29 mouse cellular contexts compared by ENCODE assay signal in genomic region chr3:59191674-59192073, GRCm38 (mm10). TPM values are rescaled to one million over a fixed set of nuclear protein-coding genes. Genes with fewer than 3 reads are reported as not detected.
"Had no signal": no experiment of that assay in that cellular context is flagged by ENCODE, and none has a peak within 500 bp of the region (broad histone marks: within the 10 kb centered on the region; RNA-seq: fewer than 3 reads in every experiment).

No protein-coding gene starts in this region.

- H3K27me3 ChIP-seq: heart, embryonic 13.5 days; heart, embryonic 15.5 days; hindbrain, embryonic 13.5 days; hindbrain, embryonic 15.5 days; kidney, embryonic 15.5 days; limb, embryonic 12.5 days; liver, embryonic 13.5 days; liver, embryonic 15.5 days had no signal

- H3K27ac ChIP-seq: heart, embryonic 10.5 days; heart, embryonic 13.5 days; heart, embryonic 15.5 days; hindbrain, embryonic 13.5 days; hindbrain, embryonic 15.5 days; hindbrain, postnatal 0 days; kidney, embryonic 15.5 days; kidney, postnatal 0 days; layer of hippocampus, adult 2 months; left cerebral cortex, adult 2 months; limb, embryonic 10.5 days; limb, embryonic 12.5 days; liver, embryonic 13.5 days; liver, embryonic 15.5 days had no signal

- H3K4me2 ChIP-seq: heart, embryonic 13.5 days; heart, embryonic 15.5 days; hindbrain, embryonic 13.5 days; hindbrain, embryonic 15.5 days; kidney, embryonic 15.5 days; limb, embryonic 12.5 days; liver, embryonic 11.5 days; liver, embryonic 13.5 days; liver, embryonic 15.5 days had no signal

- DNase-seq: gastrocnemius, postnatal 14 days; gastrocnemius, postnatal 36 days; heart, adult 18-20 months; heart, postnatal 14 days; heart, postnatal 36 days; kidney, adult 11 months; kidney, adult 2 months; kidney, adult 9 months; kidney, postnatal 14 days; kidney, postnatal 4 days; liver; liver, embryonic 13.5 days had no signal

- H3K9ac ChIP-seq: heart, embryonic 13.5 days; heart, embryonic 15.5 days; hindbrain, embryonic 13.5 days; hindbrain, embryonic 15.5 days; kidney, embryonic 15.5 days; limb, embryonic 12.5 days; liver, embryonic 13.5 days; liver, embryonic 15.5 days had no signal

- H3K9me3 ChIP-seq: heart, embryonic 10.5 days; heart, embryonic 13.5 days; heart, embryonic 15.5 days; hindbrain, embryonic 13.5 days; hindbrain, embryonic 15.5 days; kidney, embryonic 15.5 days; limb, embryonic 10.5 days; limb, embryonic 12.5 days; liver, embryonic 13.5 days; liver, embryonic 15.5 days had no signal

- H3K4me3 ChIP-seq: heart, embryonic 10.5 days; heart, embryonic 13.5 days; heart, embryonic 15.5 days; hindbrain, embryonic 13.5 days; hindbrain, embryonic 15.5 days; kidney, embryonic 15.5 days; layer of hippocampus, adult 2 months; left cerebral cortex, adult 2 months; limb, embryonic 10.5 days; limb, embryonic 12.5 days; liver, embryonic 13.5 days; liver, embryonic 15.5 days had no signal

- H3K36me3 ChIP-seq: heart, embryonic 10.5 days; heart, embryonic 13.5 days; heart, embryonic 15.5 days; hindbrain, embryonic 13.5 days; hindbrain, embryonic 15.5 days; kidney, embryonic 15.5 days; limb, embryonic 10.5 days; limb, embryonic 12.5 days; liver, embryonic 13.5 days; liver, embryonic 15.5 days had no signal

- H3K4me1 ChIP-seq: heart, embryonic 10.5 days; heart, embryonic 15.5 days; hindbrain, embryonic 13.5 days; hindbrain, embryonic 15.5 days; kidney, embryonic 15.5 days; limb, embryonic 10.5 days; limb, embryonic 12.5 days; liver, embryonic 13.5 days; liver, embryonic 15.5 days had no signal

- ATAC-seq: hindbrain, postnatal 0 days; intestine, embryonic 16.5 days had no signal

RNA-seq across cellular contexts. Expression of gene Gpr87, which starts 3.2 kb away (rescaled TPM):
- polyA plus RNA-seq: heart, embryonic 13.5 days; heart, postnatal 0 days; hindbrain, embryonic 11.5 days; intestine, embryonic 16.5 days; kidney, embryonic 15.5 days; liver, embryonic 11.5 days; liver, embryonic 13.5 days; liver, embryonic 15.5 days had no signal
